Mouse (Mus musculus): ENCODE measurements around the gene Tmod1. TPM values are rescaled to one million over a fixed set of nuclear protein-coding genes. Genes with fewer than 3 reads are reported as not detected.

Gene Tmod1
- total RNA-seq (2017): 0.39 to 2.5 TPM (median 1.6 TPM) in 3 replicates

- no peak for ATAC-seq (replicated peaks; ENCODE audit: insufficient number of reproducible peaks, low FRiP score, low TSS enrichment, poor library complexity, severe bottlenecking)
Measured at GRCm38 (mm10) chr4:46038892-46039751, at the start of gene Tmod1. Tmod1 (plus strand) TSS chr4:46038935.

- ATAC-seq (replicated peaks; ENCODE audit: insufficient number of reproducible peaks, low FRiP score, low TSS enrichment, poor library complexity, severe bottlenecking): no peak
Measured at GRCm38 (mm10) chr4:45990427-45991135, 48.2 kb upstream of the Tmod1 start.

GRCm38 (mm10) chr4:45998536-45998935, 40.2 kb upstream of the Tmod1 start:
- ATAC-seq (replicated peaks; ENCODE audit: insufficient number of reproducible peaks, low FRiP score, low TSS enrichment, poor library complexity, severe bottlenecking): no peak

GRCm38 (mm10) chr4:46008142-46008793, 30.5 kb upstream of the Tmod1 start:
- ATAC-seq (replicated peaks; ENCODE audit: insufficient number of reproducible peaks, low FRiP score, low TSS enrichment, poor library complexity, severe bottlenecking): no peak

GRCm38 (mm10) chr4:46011698-46012097, 27.0 kb upstream of the Tmod1 start:
- no peak for ATAC-seq (replicated peaks; ENCODE audit: insufficient number of reproducible peaks, low FRiP score, low TSS enrichment, poor library complexity, severe bottlenecking)

- no peak for ATAC-seq (replicated peaks; ENCODE audit: insufficient number of reproducible peaks, low FRiP score, low TSS enrichment, poor library complexity, severe bottlenecking)
Measured at GRCm38 (mm10) chr4:46015605-46016004, 23.1 kb upstream of the Tmod1 start.

- ATAC-seq (replicated peaks; ENCODE audit: insufficient number of reproducible peaks, low FRiP score, low TSS enrichment, poor library complexity, severe bottlenecking): no peak
Measured at GRCm38 (mm10) chr4:46023021-46023481, 15.7 kb upstream of the Tmod1 start.

- ATAC-seq (replicated peaks; ENCODE audit: insufficient number of reproducible peaks, low FRiP score, low TSS enrichment, poor library complexity, severe bottlenecking): no peak
Measured at GRCm38 (mm10) chr4:46025893-46026292, 12.8 kb upstream of the Tmod1 start.

GRCm38 (mm10) chr4:46028224-46028623, 10.5 kb upstream of the Tmod1 start:
- no peak for ATAC-seq (replicated peaks; ENCODE audit: insufficient number of reproducible peaks, low FRiP score, low TSS enrichment, poor library complexity, severe bottlenecking)

GRCm38 (mm10) chr4:46028781-46029180, 10.0 kb upstream of the Tmod1 start:
- no peak for ATAC-seq (replicated peaks; ENCODE audit: insufficient number of reproducible peaks, low FRiP score, low TSS enrichment, poor library complexity, severe bottlenecking)

- ATAC-seq (replicated peaks; ENCODE audit: insufficient number of reproducible peaks, low FRiP score, low TSS enrichment, poor library complexity, severe bottlenecking): no peak
Measured at GRCm38 (mm10) chr4:46029552-46029951, 9.2 kb upstream of the Tmod1 start.

- ATAC-seq (replicated peaks; ENCODE audit: insufficient number of reproducible peaks, low FRiP score, low TSS enrichment, poor library complexity, severe bottlenecking): no peak
Measured at GRCm38 (mm10) chr4:46032448-46032847, 6.3 kb upstream of the Tmod1 start.

- no peak for ATAC-seq (replicated peaks; ENCODE audit: insufficient number of reproducible peaks, low FRiP score, low TSS enrichment, poor library complexity, severe bottlenecking)
Measured at GRCm38 (mm10) chr4:46033197-46033596, 5.5 kb upstream of the Tmod1 start.

GRCm38 (mm10) chr4:46038591-46038891, 194 bp upstream of the Tmod1 start:
- no peak for ATAC-seq (replicated peaks; ENCODE audit: insufficient number of reproducible peaks, low FRiP score, low TSS enrichment, poor library complexity, severe bottlenecking)

- no peak for ATAC-seq (replicated peaks; ENCODE audit: insufficient number of reproducible peaks, low FRiP score, low TSS enrichment, poor library complexity, severe bottlenecking)
Measured at GRCm38 (mm10) chr4:46039899-46040298, 1.2 kb downstream of the Tmod1 start.

GRCm38 (mm10) chr4:46040594-46041192, 2.0 kb downstream of the Tmod1 start:
- ATAC-seq (replicated peaks; ENCODE audit: insufficient number of reproducible peaks, low FRiP score, low TSS enrichment, poor library complexity, severe bottlenecking): no peak

GRCm38 (mm10) chr4:46041761-46042504, 3.2 kb downstream of the Tmod1 start:
- no peak for ATAC-seq (replicated peaks; ENCODE audit: insufficient number of reproducible peaks, low FRiP score, low TSS enrichment, poor library complexity, severe bottlenecking)

GRCm38 (mm10) chr4:46042505-46042850, 3.7 kb downstream of the Tmod1 start:
- no peak for ATAC-seq (replicated peaks; ENCODE audit: insufficient number of reproducible peaks, low FRiP score, low TSS enrichment, poor library complexity, severe bottlenecking)

- ATAC-seq (replicated peaks; ENCODE audit: insufficient number of reproducible peaks, low FRiP score, low TSS enrichment, poor library complexity, severe bottlenecking): no peak
Measured at GRCm38 (mm10) chr4:46043361-46043760, 4.6 kb downstream of the Tmod1 start.
